Mouse (Mus musculus) small intestine, adult 2 months (tissue): ENCODE measurements at regions not wholly inside any gene's neighbourhood (a gene's known extent, or its start where the extent isn't known, plus 50 kb on each side); places are given as distances from the start of the nearest gene placed in this dataset.

Experiments used
- H3K27ac ChIP-seq: fragments of 200-500 bp; 2 replicates; pipeline ENCODE4 v1.5.1; 2012; ENCODE audit warnings: low read depth, low read length, control low read depth, inconsistent platforms; ENCODE audit not compliant: insufficient read depth
- H3K27me3 ChIP-seq: fragments of 200-500 bp; 2 replicates; pipeline ENCODE4 v1.6.1; 2012; ENCODE audit warnings: mild to moderate bottlenecking, moderate library complexity, low read length, inconsistent platforms; ENCODE audit not compliant: control insufficient read depth, insufficient read depth
- H3K36me3 ChIP-seq: fragments of 200-500 bp; 2 replicates; pipeline ENCODE4 v1.6.1; 2012; ENCODE audit warnings: mild to moderate bottlenecking, low read length, control low read depth, inconsistent platforms; ENCODE audit not compliant: control insufficient read depth, insufficient read depth
- H3K4me1 ChIP-seq: fragments of 200-500 bp; 2 replicates; pipeline ENCODE4 v1.6.1; 2012; ENCODE audit warnings: low read length, inconsistent platforms, mixed read lengths; ENCODE audit not compliant: control insufficient read depth, insufficient read depth, insufficient read length
- H3K4me3 ChIP-seq: fragments of 200-500 bp; 2 replicates; pipeline ENCODE4 v1.5.1; 2012; ENCODE audit warnings: low read depth, mild to moderate bottlenecking, control low read depth, inconsistent platforms, low read length, moderate library complexity
- CTCF ChIP-seq: fragments of 200-500 bp; IDR thresholded peaks from 2 replicates; pipeline ENCODE4 v1.5.1; 2012; ENCODE audit warnings: low read depth, mild to moderate bottlenecking, control low read depth, inconsistent platforms, low read length, moderate library complexity, mixed read lengths; ENCODE audit not compliant: insufficient replicate concordance, insufficient read length; ENCODE audit errors: extremely low read depth
- POLR2A ChIP-seq: fragments of 200-500 bp; IDR thresholded peaks from 2 replicates; pipeline ENCODE4 v1.6.1; 2012; ENCODE audit warnings: low read depth, mild to moderate bottlenecking, control low read depth, inconsistent platforms, low read length, moderate library complexity
- WGBS: fragments of 180-500 bp; shearing (Covaris S2); methylation state at CpG from one replicate; pipeline ENCODE4 v1.1.7; 2018; 5-methylcytosine and 5-hydroxymethylcytosine counted together

DNA sequence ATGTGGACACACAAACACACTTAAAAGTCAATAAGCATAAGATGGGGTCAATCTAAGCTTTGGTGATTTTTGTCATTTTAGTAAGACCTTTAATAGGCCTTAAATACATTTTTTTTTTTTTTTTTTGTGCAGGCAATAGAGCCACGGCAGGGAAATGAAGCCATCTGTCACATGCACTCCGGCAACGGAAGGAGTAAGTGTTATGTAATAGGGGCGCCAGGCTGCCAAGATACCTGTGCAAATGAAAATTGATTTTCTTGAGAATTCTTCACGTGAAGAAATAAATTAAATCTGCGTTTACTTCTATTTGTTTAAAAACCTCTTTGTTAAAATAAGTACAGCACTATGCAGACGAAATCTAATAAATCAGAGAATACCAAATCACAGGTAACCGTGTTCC lies 54.6 kb upstream of the Card11 start:
- H3K27ac ChIP-seq = no peak overlapping the region
- H3K27me3 ChIP-seq = no peaks in the 10 kb centered on the region
- H3K4me1 ChIP-seq = no peaks in the 10 kb centered on the region; the same call in 1 of the 2 replicates
- no peaks in the 10 kb centered on the region for H3K36me3 ChIP-seq
- no peak overlapping the region for H3K4me3 ChIP-seq
- TF ChIP-seq CTCF = no peak
- TF ChIP-seq POLR2A = no peak
- 79% methylated on average over 8 of the region's 8 CpGs for WGBS

DNA sequence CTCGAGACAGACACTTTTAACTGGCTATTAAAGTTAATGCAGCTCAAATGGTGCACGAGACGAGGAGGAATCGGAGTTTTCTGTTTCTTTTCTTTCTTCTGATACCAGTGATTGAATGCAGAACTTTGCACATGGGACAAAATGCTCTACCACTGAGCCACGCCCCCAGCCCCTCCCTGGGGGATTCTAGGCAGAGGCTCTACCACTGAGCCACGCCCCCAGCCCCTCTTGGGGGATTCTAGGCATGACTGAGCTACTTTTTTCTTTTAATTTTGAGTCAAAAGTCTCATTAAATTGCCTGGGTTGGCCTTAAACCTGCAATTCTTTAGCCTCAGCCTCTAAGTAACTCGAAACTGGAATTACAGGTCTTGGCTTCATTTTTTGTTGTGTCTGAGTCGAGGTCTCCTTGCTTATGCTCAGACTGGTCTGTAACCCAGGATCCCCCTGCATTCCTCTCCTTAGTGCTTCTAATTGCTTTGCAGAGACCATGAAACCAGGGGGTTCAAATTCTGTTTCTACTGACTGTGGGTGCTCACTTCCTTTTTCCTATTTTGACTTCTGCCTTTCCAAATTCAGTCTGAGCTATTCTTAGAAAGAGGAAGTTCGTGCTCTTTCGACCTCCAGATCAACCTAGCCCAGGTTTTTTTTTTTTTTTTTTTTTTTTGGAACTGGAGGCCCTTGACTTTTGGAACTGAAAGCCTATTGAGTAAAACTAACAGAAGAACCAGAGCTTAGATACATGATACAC lies 55.4 kb upstream of the Card11 start:
- 65% methylated on average over 10 of the region's 10 CpGs for WGBS
- TF ChIP-seq POLR2A (no peak), CTCF (no peak)

DNA sequence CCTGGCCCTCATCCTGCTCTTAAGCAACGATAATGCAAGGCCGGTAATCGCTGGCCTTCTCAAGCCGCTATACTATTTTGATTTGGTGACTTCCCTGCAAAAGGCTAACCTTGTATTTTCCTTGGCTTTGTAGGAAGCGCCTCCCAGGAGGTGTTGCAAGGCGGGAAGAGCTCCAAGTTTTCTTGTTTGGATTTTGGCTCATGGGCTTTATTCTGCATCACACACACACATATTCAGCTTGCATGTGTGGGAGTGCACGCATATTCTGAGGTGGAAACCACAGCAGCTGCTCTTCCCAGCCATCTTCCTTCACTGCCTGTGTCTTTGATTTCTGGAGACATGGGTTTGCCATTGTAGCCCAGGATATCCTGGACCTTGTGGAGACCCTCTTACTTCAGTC lies 57.8 kb upstream of the Card11 start:
- TF ChIP-seq POLR2A = no peak
- TF ChIP-seq CTCF = no peak
- H3K36me3 ChIP-seq = no peaks in the 10 kb centered on the region
- no peaks in the 10 kb centered on the region for H3K27me3 ChIP-seq
- H3K27ac ChIP-seq = no peak overlapping the region
- H3K4me1 ChIP-seq = no peaks in the 10 kb centered on the region; the same call in 1 of the 2 replicates
- WGBS = 74% methylated on average over 7 of the region's 7 CpGs
- no peak overlapping the region for H3K4me3 ChIP-seq

More for the DNA sequence above, 55.4 kb upstream of the Card11 start:
- Histone ChIP-seq H3K36me3 (no peaks in the 10 kb centered on the region), H3K27me3 (no peaks in the 10 kb centered on the region), H3K4me3 (no peak overlapping the region), H3K4me1 (no peaks in the 10 kb centered on the region; the same call in 1 of the 2 replicates), H3K27ac (peak overlapping the region; percentile 69)

DNA sequence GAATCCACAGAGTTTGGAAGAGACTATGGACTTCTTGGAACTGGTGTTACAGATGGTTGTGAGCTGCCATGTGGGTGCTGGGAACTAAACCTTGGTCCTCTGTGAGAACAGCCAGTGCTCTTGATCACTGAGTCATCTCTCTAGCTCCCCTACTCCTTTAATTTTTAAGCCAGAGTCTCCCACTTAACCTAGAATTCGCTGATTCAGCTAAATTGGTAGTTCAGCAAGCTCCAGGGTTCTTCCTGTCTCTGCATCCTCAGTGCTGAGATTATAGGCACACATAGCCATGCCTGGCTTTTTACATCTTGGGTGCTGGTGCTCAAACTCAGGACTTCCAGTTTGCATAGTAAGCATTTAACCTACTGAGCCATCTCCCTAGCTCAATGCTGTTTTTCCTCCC lies 58.5 kb upstream of the Card11 start:
- no peak overlapping the region for H3K4me3 ChIP-seq

DNA sequence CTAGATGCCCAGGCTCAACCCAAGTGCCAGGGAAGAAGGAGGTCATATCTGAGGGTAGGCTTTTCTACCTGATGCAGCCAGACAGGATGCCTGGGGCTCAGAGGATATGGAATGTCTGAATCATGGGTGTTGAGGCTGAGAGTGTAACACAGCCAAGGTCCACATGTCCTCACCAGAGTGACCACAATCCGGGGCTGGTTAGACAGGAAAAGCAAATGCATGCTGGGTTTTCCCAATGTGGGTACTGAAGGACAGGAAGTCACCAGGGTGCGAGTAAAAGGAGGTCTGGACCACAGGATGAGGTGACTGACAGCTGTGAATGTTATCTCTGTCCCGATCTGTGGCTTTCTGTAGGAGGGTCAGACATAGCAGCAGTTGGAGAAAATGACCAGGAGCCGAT lies 61.8 kb upstream of the Card11 start:
- Histone ChIP-seq H3K4me1 (no peaks in the 10 kb centered on the region), H3K27me3 (no peaks in the 10 kb centered on the region), H3K27ac (no peak overlapping the region), H3K36me3 (no peaks in the 10 kb centered on the region), H3K4me3 (no peak overlapping the region)
- 53% methylated on average over 4 of the region's 4 CpGs for WGBS
- TF ChIP-seq POLR2A = no peak

More for the DNA sequence above, 58.5 kb upstream of the Card11 start:
- WGBS = 60% methylated on average over 1 of the region's 1 CpGs
- Histone ChIP-seq H3K36me3 (no peaks in the 10 kb centered on the region), H3K4me1 (no peaks in the 10 kb centered on the region; the same call in 1 of the 2 replicates), H3K27me3 (no peaks in the 10 kb centered on the region), H3K27ac (no peak overlapping the region)
- TF ChIP-seq CTCF (no peak), POLR2A (no peak)

DNA sequence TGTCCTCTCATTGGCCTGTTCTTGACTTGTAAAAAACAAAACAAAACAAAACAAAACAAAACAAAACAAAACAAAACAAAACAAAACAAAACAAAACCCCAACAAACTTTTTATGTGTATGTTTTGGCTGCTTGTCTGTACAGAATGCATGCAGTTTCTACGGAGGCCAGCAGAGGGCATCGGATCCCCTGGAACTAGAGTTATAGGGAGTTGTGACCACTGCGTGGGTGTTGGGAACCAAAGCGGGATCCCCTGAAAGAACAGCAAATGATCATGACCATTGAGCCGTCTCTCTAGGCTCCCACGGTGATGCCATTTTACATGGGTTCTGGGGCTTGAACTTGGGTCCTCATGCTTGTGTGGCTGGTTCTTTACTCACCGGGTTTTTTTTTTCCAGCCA lies 67.2 kb upstream of the Card11 start:
- Histone ChIP-seq H3K27me3 (no peaks in the 10 kb centered on the region), H3K27ac (no peak overlapping the region), H3K36me3 (no peaks in the 10 kb centered on the region), H3K4me3 (no peak overlapping the region), H3K4me1 (no peaks in the 10 kb centered on the region)
- WGBS = 86% methylated on average over 7 of the region's 7 CpGs
- TF ChIP-seq POLR2A (no peak), CTCF (peak; percentile 51; the same call in 1 of the 2 replicates)

DNA sequence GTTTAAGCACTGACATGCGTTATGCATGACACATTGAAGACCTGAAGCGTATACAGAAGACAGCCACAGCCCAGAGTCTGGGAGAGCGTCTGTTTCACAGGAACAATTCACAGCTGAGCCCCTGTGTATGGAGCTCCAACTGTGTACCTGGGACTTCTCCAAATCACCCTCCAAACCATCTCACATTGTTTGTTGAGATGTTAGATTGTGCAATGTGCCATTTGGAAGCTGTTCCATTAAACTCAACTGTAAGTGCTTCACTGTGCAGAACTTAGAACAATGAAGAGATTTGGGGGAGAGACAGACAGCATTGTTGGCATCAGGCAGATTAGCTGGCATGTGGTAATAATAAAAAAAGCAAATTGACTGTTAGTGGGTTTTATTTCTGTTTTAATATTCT lies 74.1 kb upstream of the Card11 start:
- Histone ChIP-seq H3K4me3 (no peak overlapping the region), H3K4me1 (no peaks in the 10 kb centered on the region), H3K27ac (no peak overlapping the region), H3K36me3 (no peaks in the 10 kb centered on the region), H3K27me3 (no peaks in the 10 kb centered on the region)
- TF ChIP-seq POLR2A (no peak), CTCF (no peak)
- WGBS = 90% methylated on average over 3 of the region's 3 CpGs
